Mouse (Mus musculus) forebrain, embryonic 12.5 days (tissue): ENCODE results near the gene Abcb11. TPM values are rescaled to one million over a fixed set of nuclear protein-coding genes. Genes with fewer than 3 reads are reported as not detected.
"Not testable (repeated sequence)": the region's sequence is repeated elsewhere in the genome, so short reads cannot be mapped to it uniquely, and the experiment has no call there.

Experiments
- ATAC-seq: fragments of 200-750 bp; cut with Nextera tagmentation; 2 replicates; pipeline ENCODE4 v1.8.0; 2017; ENCODE audit warnings: moderate TSS enrichment; ENCODE audit not compliant: low FRiP score
- H3K27ac ChIP-seq: fragments of 300-500 bp; sonication (generic); 2 replicates; pipeline ENCODE4 v1.5.1; 2016; ENCODE audit warnings: mild to moderate bottlenecking
- H3K27me3 ChIP-seq: fragments of 300-500 bp; sonication (generic); 2 replicates; pipeline ENCODE4 v1.6.1; 2016; ENCODE audit warnings: mild to moderate bottlenecking
- H3K36me3 ChIP-seq: fragments of 300-500 bp; sonication (generic); replicated peaks from 2 replicates; pipeline ENCODE4 v1.6.1; 2016; ENCODE audit warnings: mild to moderate bottlenecking
- H3K4me1 ChIP-seq: fragments of 300-500 bp; sonication (generic); 2 replicates; pipeline ENCODE4 v1.6.1; 2016
- H3K4me2 ChIP-seq: fragments of 300-500 bp; sonication (generic); 2 replicates; pipeline ENCODE4 v1.6.1; 2016; ENCODE audit warnings: mild to moderate bottlenecking, moderate library complexity
- H3K4me3 ChIP-seq: fragments of 300-500 bp; sonication (generic); replicated peaks from 2 replicates; pipeline ENCODE4 v1.5.1; 2016; ENCODE audit warnings: mild to moderate bottlenecking
- H3K9ac ChIP-seq: fragments of 300-500 bp; sonication (generic); 2 replicates; pipeline ENCODE4 v1.6.1; 2016; ENCODE audit warnings: mild to moderate bottlenecking
- H3K9me3 ChIP-seq: fragments of 300-500 bp; sonication (generic); 2 replicates; pipeline ENCODE4 v1.6.1; 2016
- WGBS: fragments of 180-500 bp; shearing (Covaris S2); methylation state at CpG from one replicate; pipeline ENCODE4 v1.1.7; 2016; 5-methylcytosine and 5-hydroxymethylcytosine counted together
- polyA plus RNA-seq: library from polyadenylated mRNA; unstranded; fragments of >200 nt; fragmentation: Nextera tagmentation; extraction: Ambion mirVana; gene quantifications from 2 replicates; pipeline ENCODE4 v1.2.1, GENCODE M21; 2016

The Abcb11 gene
- polyA plus RNA-seq, 1 experiment from 2014 or later = not detected

- 82% methylated on average over 5 of the region's 5 CpGs for WGBS
- H3K4me2 ChIP-seq = no peak overlapping the region
- H3K4me3 ChIP-seq = no peak overlapping the region
- no peaks in the 10 kb centered on the region for H3K36me3 ChIP-seq
- H3K4me1 ChIP-seq = no peaks in the 10 kb centered on the region
- H3K9ac ChIP-seq = no peak overlapping the region
- no peaks in the 10 kb centered on the region for H3K9me3 ChIP-seq
- H3K27me3 ChIP-seq = peaks cover 4% of the 10 kb centered on the region; the same call in 1 of the 2 replicates
- no peak overlapping the region for H3K27ac ChIP-seq
- no peak for ATAC-seq
Observed at GRCm38 (mm10) chr2:69328509-69329163, 13.8 kb downstream of the Abcb11 start.

- Histone ChIP-seq H3K4me2 (no peak overlapping the region), H3K27ac (no peak overlapping the region), H3K27me3 (peaks cover 4% of the 10 kb centered on the region; the same call in 1 of the 2 replicates), H3K9ac (no peak overlapping the region), H3K4me1 (no peaks in the 10 kb centered on the region), H3K4me3 (no peak overlapping the region), H3K9me3 (no peaks in the 10 kb centered on the region), H3K36me3 (no peaks in the 10 kb centered on the region)
- ATAC-seq = no peak
- WGBS = 91% methylated on average over 5 of the region's 5 CpGs
Observed at GRCm38 (mm10) chr2:69324881-69325660, 17.3 kb downstream of the Abcb11 start.

- H3K4me3 ChIP-seq = no peak overlapping the region
- 91% methylated on average over 4 of the region's 4 CpGs for WGBS
- no peaks in the 10 kb centered on the region for H3K36me3 ChIP-seq
- no peaks in the 10 kb centered on the region for H3K9me3 ChIP-seq
- H3K27me3 ChIP-seq = peaks cover 4% of the 10 kb centered on the region; the same call in 1 of the 2 replicates
- ATAC-seq = no peak
- H3K27ac ChIP-seq = no peak overlapping the region
- no peak overlapping the region for H3K9ac ChIP-seq
- no peaks in the 10 kb centered on the region for H3K4me1 ChIP-seq
- no peak overlapping the region for H3K4me2 ChIP-seq
Observed at GRCm38 (mm10) chr2:69323018-69323417, 19.4 kb downstream of the Abcb11 start.

GRCm38 (mm10) chr2:69321457-69321856, 21.0 kb downstream of the Abcb11 start:
- Histone ChIP-seq H3K9me3 (no peaks in the 10 kb centered on the region), H3K4me2 (no peak overlapping the region), H3K9ac (no peak overlapping the region), H3K36me3 (no peaks in the 10 kb centered on the region), H3K4me3 (no peak overlapping the region), H3K4me1 (no peaks in the 10 kb centered on the region), H3K27ac (no peak overlapping the region), H3K27me3 (peaks cover 4% of the 10 kb centered on the region; the same call in 1 of the 2 replicates)
- 79% methylated on average over 5 of the region's 5 CpGs for WGBS
- ATAC-seq = no peak

GRCm38 (mm10) chr2:69311337-69311736, 31.1 kb downstream of the Abcb11 start:
- Histone ChIP-seq H3K4me3 (no peak overlapping the region), H3K4me1 (no peaks in the 10 kb centered on the region), H3K27ac (no peak overlapping the region), H3K4me2 (no peak overlapping the region), H3K9me3 (no peaks in the 10 kb centered on the region), H3K27me3 (no peaks in the 10 kb centered on the region), H3K9ac (no peak overlapping the region), H3K36me3 (no peaks in the 10 kb centered on the region)
- no peak for ATAC-seq
- WGBS = 91% methylated on average over 4 of the region's 4 CpGs

- no peak overlapping the region for H3K9ac ChIP-seq
- no peaks in the 10 kb centered on the region for H3K27me3 ChIP-seq
- H3K4me3 ChIP-seq = no peak overlapping the region
- 83% methylated on average over 6 of the region's 6 CpGs for WGBS
- H3K4me1 ChIP-seq = no peaks in the 10 kb centered on the region
- H3K9me3 ChIP-seq = no peaks in the 10 kb centered on the region
- no peaks in the 10 kb centered on the region for H3K36me3 ChIP-seq
- no peak for ATAC-seq
- H3K27ac ChIP-seq = no peak overlapping the region
- H3K4me2 ChIP-seq = no peak overlapping the region
Observed at GRCm38 (mm10) chr2:69308136-69308535, 34.3 kb downstream of the Abcb11 start.

GRCm38 (mm10) chr2:69300568-69300967, 41.8 kb downstream of the Abcb11 start:
- WGBS = 84% methylated on average over 6 of the region's 6 CpGs
- H3K4me2 ChIP-seq, ATAC-seq, H3K9me3 ChIP-seq, H3K4me3 ChIP-seq, H3K9ac ChIP-seq, H3K27me3 ChIP-seq, H3K4me1 ChIP-seq, H3K36me3 ChIP-seq, H3K27ac ChIP-seq: not testable (repeated sequence)

GRCm38 (mm10) chr2:69294508-69294907, 47.9 kb downstream of the Abcb11 start:
- Histone ChIP-seq H3K9me3 (no peaks in the 10 kb centered on the region), H3K4me2 (no peak overlapping the region), H3K27me3 (no peaks in the 10 kb centered on the region), H3K27ac (no peak overlapping the region), H3K36me3 (no peaks in the 10 kb centered on the region), H3K4me1 (no peaks in the 10 kb centered on the region), H3K9ac (no peak overlapping the region), H3K4me3 (no peak overlapping the region)
- ATAC-seq = no peak

GRCm38 (mm10) chr2:69288989-69289388, 53.4 kb downstream of the Abcb11 start:
- H3K27ac ChIP-seq = no peak overlapping the region
- no peaks in the 10 kb centered on the region for H3K36me3 ChIP-seq
- no peak overlapping the region for H3K4me2 ChIP-seq
- H3K4me3 ChIP-seq = no peak overlapping the region
- H3K27me3 ChIP-seq = no peaks in the 10 kb centered on the region
- no peaks in the 10 kb centered on the region for H3K9me3 ChIP-seq
- 74% methylated on average over 5 of the region's 5 CpGs for WGBS
- H3K9ac ChIP-seq = no peak overlapping the region
- H3K4me1 ChIP-seq = no peaks in the 10 kb centered on the region
- ATAC-seq = no peak

- no peaks in the 10 kb centered on the region for H3K4me1 ChIP-seq
- whole genome bisulfite sequencing = 16% methylated on average over 1 of the region's 1 CpGs
- no peaks in the 10 kb centered on the region for H3K9me3 ChIP-seq
- no peaks in the 10 kb centered on the region for H3K36me3 ChIP-seq
- no peak overlapping the region for H3K4me2 ChIP-seq
- no peak overlapping the region for H3K4me3 ChIP-seq
- H3K27ac ChIP-seq = no peak overlapping the region
- no peaks in the 10 kb centered on the region for H3K27me3 ChIP-seq
- ATAC-seq = no peak
- H3K9ac ChIP-seq = no peak overlapping the region
Observed at GRCm38 (mm10) chr2:69275875-69276274, 66.5 kb downstream of the Abcb11 start.

- no peaks in the 10 kb centered on the region for H3K9me3 ChIP-seq
- H3K27me3 ChIP-seq = no peaks in the 10 kb centered on the region
- no peak overlapping the region for H3K27ac ChIP-seq
- H3K36me3 ChIP-seq = no peaks in the 10 kb centered on the region
- H3K4me3 ChIP-seq = no peak overlapping the region
- no peak overlapping the region for H3K9ac ChIP-seq
- H3K4me1 ChIP-seq = no peaks in the 10 kb centered on the region
- no peak overlapping the region for H3K4me2 ChIP-seq
- ATAC-seq = no peak
Observed at GRCm38 (mm10) chr2:69264069-69264618, 78.3 kb downstream of the Abcb11 start.

GRCm38 (mm10) chr2:69248221-69248755, 94.1 kb downstream of the Abcb11 start:
- 50% methylated on average over 16 of the region's 16 CpGs for WGBS
- no peak overlapping the region for H3K4me3 ChIP-seq

More at GRCm38 (mm10) chr2:69248221-69248755, 94.1 kb downstream of the Abcb11 start:
- H3K27me3 ChIP-seq = no peaks in the 10 kb centered on the region
- no peaks in the 10 kb centered on the region for H3K36me3 ChIP-seq
- H3K4me2 ChIP-seq = no peak overlapping the region
- ATAC-seq = no peak
- no peaks in the 10 kb centered on the region for H3K9me3 ChIP-seq
- no peak overlapping the region for H3K9ac ChIP-seq
- no peak overlapping the region for H3K27ac ChIP-seq
- H3K4me1 ChIP-seq = no peaks in the 10 kb centered on the region
